Mouse (Mus musculus) limb, embryonic 11.5 days (tissue): ENCODE measurements around the gene Lrfn2. TPM values are rescaled to one million over a fixed set of nuclear protein-coding genes. Genes with fewer than 3 reads are reported as not detected.

Source experiments
- ATAC-seq: fragments of 200-750 bp; cut with Nextera tagmentation; 2 replicates; pipeline ENCODE4 v1.8.0; 2017; ENCODE audit warnings: low read depth; ENCODE audit not compliant: insufficient number of reproducible peaks, low FRiP score, low TSS enrichment
- DNase-seq: peaks from one replicate; pipeline ENCODE4 v3.0.0-alpha.2; 2015; ENCODE audit warnings: low spot score
- H3K27ac ChIP-seq: fragments of 300-500 bp; sonication (generic); replicated peaks from 2 replicates; pipeline ENCODE4 v1.5.1; 2014; ENCODE audit warnings: low read depth, mild to moderate bottlenecking, low read length
- H3K27me3 ChIP-seq: fragments of 300-500 bp; sonication (generic); 2 replicates; pipeline ENCODE4 v1.6.1; 2014; ENCODE audit warnings: mild to moderate bottlenecking, low read length, mixed read lengths; ENCODE audit not compliant: control insufficient read depth, insufficient read depth
- H3K36me3 ChIP-seq: fragments of 300-500 bp; sonication (generic); 2 replicates; pipeline ENCODE4 v1.6.1; 2014; ENCODE audit warnings: mild to moderate bottlenecking, low read length, moderate library complexity, mixed read lengths; ENCODE audit not compliant: control insufficient read depth, insufficient read depth
- H3K4me1 ChIP-seq: fragments of 300-500 bp; sonication (generic); 2 replicates; pipeline ENCODE4 v1.6.1; 2014; ENCODE audit warnings: low read length, mixed read lengths; ENCODE audit not compliant: control insufficient read depth, insufficient read depth
- H3K4me2 ChIP-seq: fragments of 300-500 bp; sonication (generic); 2 replicates; pipeline ENCODE4 v1.6.1; 2014; ENCODE audit warnings: low read depth, mild to moderate bottlenecking, moderate library complexity; ENCODE audit not compliant: severe bottlenecking
- H3K4me3 ChIP-seq: fragments of 300-500 bp; sonication (generic); 2 replicates; pipeline ENCODE4 v1.5.1; 2014; ENCODE audit warnings: low read depth, low read length
- H3K9ac ChIP-seq: fragments of 300-500 bp; sonication (generic); 2 replicates; pipeline ENCODE4 v1.6.1; 2014; ENCODE audit warnings: mild to moderate bottlenecking, low read length
- H3K9me3 ChIP-seq: fragments of 300-500 bp; sonication (generic); 2 replicates; pipeline ENCODE4 v1.6.1; 2016; ENCODE audit warnings: low read length; ENCODE audit not compliant: control insufficient read depth
- WGBS: fragments of 180-500 bp; shearing (Covaris S2); extraction: QIAGEN DNeasy Blood & Tissue Kit; methylation state at CpG from one replicate; pipeline ENCODE4 v1.1.7; 2014; 5-methylcytosine and 5-hydroxymethylcytosine counted together
- polyA plus RNA-seq: library from polyadenylated mRNA; unstranded; fragments of >200 nt; fragmentation: Nextera tagmentation; extraction: Ambion mirVana; gene quantifications from 2 replicates; pipeline ENCODE4 v1.2.1, GENCODE M21; 2014

Gene Lrfn2
- polyA plus RNA-seq, result 0.07 and 0.12 TPM in 2 replicates

- H3K36me3 ChIP-seq, result no peaks in the 10 kb centered on the region
- peak within 1 kb of the TSS; percentile 82 for H3K4me2 ChIP-seq
- ATAC-seq (peak; percentile 89), DNase-seq (peak; percentile 92)
- no peak within 1 kb of the TSS for H3K27ac ChIP-seq
- WGBS, result under 1% methylated on average over 52 of the region's 56 CpGs
- H3K4me1 ChIP-seq, result peaks cover 4% of the 10 kb centered on the region
- H3K9ac ChIP-seq, result peak within 1 kb of the TSS; percentile 70
- peaks cover 15% of the 10 kb centered on the region for H3K27me3 ChIP-seq
- peak within 1 kb of the TSS; percentile 39 for H3K4me3 ChIP-seq
- H3K9me3 ChIP-seq, result no peaks in the 10 kb centered on the region
These were observed at the start of gene Lrfn2 for GRCm38 (mm10) chr17:48931621-48932405. Gene Lrfn2 (plus strand): TSS chr17:48932379.

- no peak overlapping the region for H3K9ac ChIP-seq
- no peak for ATAC-seq
These were observed 44.5 kb upstream of the Lrfn2 start for GRCm38 (mm10) chr17:48887472-48888385.

GRCm38 (mm10) chr17:48905286-48906040 is 26.7 kb upstream of the Lrfn2 start:
- Histone ChIP-seq H3K9me3 (no peaks in the 10 kb centered on the region), H3K27ac (no peak overlapping the region), H3K27me3 (no peaks in the 10 kb centered on the region), H3K4me2 (no peak overlapping the region), H3K4me1 (no peaks in the 10 kb centered on the region), H3K9ac (no peak overlapping the region), H3K4me3 (no peak overlapping the region), H3K36me3 (no peaks in the 10 kb centered on the region)
- no peak for ATAC-seq
- WGBS, result 56% methylated on average over 4 of the region's 4 CpGs
- DNase-seq, result no peak

More at GRCm38 (mm10) chr17:48887472-48888385, 44.5 kb upstream of the Lrfn2 start:
- WGBS, result 63% methylated on average over 8 of the region's 8 CpGs
- Histone ChIP-seq H3K4me2 (no peak overlapping the region), H3K27me3 (no peaks in the 10 kb centered on the region), H3K9me3 (no peaks in the 10 kb centered on the region), H3K4me3 (no peak overlapping the region), H3K4me1 (no peaks in the 10 kb centered on the region), H3K27ac (no peak overlapping the region), H3K36me3 (no peaks in the 10 kb centered on the region)
- DNase-seq, result no peak

GRCm38 (mm10) chr17:48913437-48913836 is 18.7 kb upstream of the Lrfn2 start:
- 39% methylated on average over 6 of the region's 6 CpGs for WGBS
- Histone ChIP-seq H3K4me3 (no peak overlapping the region), H3K27me3 (no peaks in the 10 kb centered on the region), H3K4me1 (no peaks in the 10 kb centered on the region), H3K9me3 (no peaks in the 10 kb centered on the region), H3K9ac (no peak overlapping the region), H3K27ac (no peak overlapping the region), H3K4me2 (no peak overlapping the region), H3K36me3 (no peaks in the 10 kb centered on the region)
- DNase-seq, result peak; percentile 75
- ATAC-seq, result no peak

- Histone ChIP-seq H3K9me3 (no peaks in the 10 kb centered on the region), H3K4me1 (no peaks in the 10 kb centered on the region), H3K27me3 (no peaks in the 10 kb centered on the region), H3K27ac (no peak overlapping the region), H3K4me3 (no peak overlapping the region), H3K36me3 (no peaks in the 10 kb centered on the region), H3K4me2 (no peak overlapping the region), H3K9ac (no peak overlapping the region)
- DNase-seq (peak; percentile 80), ATAC-seq (no peak)
- 20% methylated on average over 11 of the region's 11 CpGs for WGBS
These were observed 14.8 kb upstream of the Lrfn2 start for GRCm38 (mm10) chr17:48917411-48917810.

GRCm38 (mm10) chr17:48918458-48918857 is 13.7 kb upstream of the Lrfn2 start:
- WGBS, result 84% methylated on average over 3 of the region's 3 CpGs
- H3K4me3 ChIP-seq, result no peak overlapping the region
- H3K9ac ChIP-seq, result no peak overlapping the region
- no peaks in the 10 kb centered on the region for H3K4me1 ChIP-seq
- no peak overlapping the region for H3K4me2 ChIP-seq
- ATAC-seq (no peak), DNase-seq (no peak)
- H3K36me3 ChIP-seq, result no peaks in the 10 kb centered on the region
- H3K27ac ChIP-seq, result no peak overlapping the region
- H3K27me3 ChIP-seq, result no peaks in the 10 kb centered on the region
- no peaks in the 10 kb centered on the region for H3K9me3 ChIP-seq

- H3K4me2 ChIP-seq, result no peak overlapping the region
- DNase-seq (no peak), ATAC-seq (no peak)
- H3K27me3 ChIP-seq, result no peaks in the 10 kb centered on the region
- no peaks in the 10 kb centered on the region for H3K36me3 ChIP-seq
- H3K9me3 ChIP-seq, result no peaks in the 10 kb centered on the region
- H3K27ac ChIP-seq, result no peak overlapping the region
- no peak overlapping the region for H3K4me3 ChIP-seq
- H3K9ac ChIP-seq, result no peak overlapping the region
- no peaks in the 10 kb centered on the region for H3K4me1 ChIP-seq
- 95% methylated on average over 2 of the region's 2 CpGs for WGBS
These were observed 9.3 kb upstream of the Lrfn2 start for GRCm38 (mm10) chr17:48922905-48923304.

GRCm38 (mm10) chr17:48925426-48925825 is 6.8 kb upstream of the Lrfn2 start:
- no peaks in the 10 kb centered on the region for H3K27me3 ChIP-seq
- no peaks in the 10 kb centered on the region for H3K9me3 ChIP-seq
- H3K4me3 ChIP-seq, result no peak overlapping the region
- WGBS, result 55% methylated on average over 9 of the region's 9 CpGs
- H3K9ac ChIP-seq, result no peak overlapping the region
- no peak overlapping the region for H3K27ac ChIP-seq
- no peaks in the 10 kb centered on the region for H3K36me3 ChIP-seq
- DNase-seq (no peak), ATAC-seq (no peak)
- no peak overlapping the region for H3K4me2 ChIP-seq
- H3K4me1 ChIP-seq, result no peaks in the 10 kb centered on the region
